Mouse (Mus musculus): ENCODE results near the gene Fam166b. TPM values are rescaled to one million over a fixed set of nuclear protein-coding genes. Genes with fewer than 3 reads are reported as not detected.

Fam166b gene
- under 1 TPM in 1 of 2 experiments, not detected in 1; 0.30 TPM for total RNA-seq (2021)

- intact Hi-C loops (cut with DNase I) = no loop called here
- peak in 1 of 2 experiments; percentile 61 for DNase-seq (ENCODE audit: extremely low spot score in 1 of 2, low spot score in 2 of 2)
Observed at GRCm38 (mm10) chr4:43428946-43429345, at the start of gene Fam166b. Gene Fam166b (minus strand): TSS chr4:43429134.

- no peak for DNase-seq (ENCODE audit: extremely low spot score in 1 of 2, low spot score in 2 of 2)
- intact Hi-C loops (cut with DNase I) = loop anchor here (5.0 kb wide), 1 partner anchor 36 kb away; the partner anchor contains the start of gene Tesk1
Observed at GRCm38 (mm10) chr4:43478534-43478858, 49.6 kb upstream of the Fam166b start.

GRCm38 (mm10) chr4:43477857-43478533, 49.1 kb upstream of the Fam166b start:
- intact Hi-C loops (cut with DNase I) = loop anchor here (5.0 kb wide), 1 partner anchor 36 kb away; the partner anchor contains the start of gene Tesk1
- peak; percentile 80 to 90 for DNase-seq (ENCODE audit: extremely low spot score in 1 of 2, low spot score in 2 of 2)

- DNase-seq (ENCODE audit: extremely low spot score in 1 of 2, low spot score in 2 of 2) = no peak
Observed at GRCm38 (mm10) chr4:43476604-43477003, 47.7 kb upstream of the Fam166b start.

GRCm38 (mm10) chr4:43473636-43474035, 44.7 kb upstream of the Fam166b start:
- intact Hi-C loops (cut with DNase I) = no loop called here
- no peak for DNase-seq (ENCODE audit: extremely low spot score in 1 of 2, low spot score in 2 of 2)

More at GRCm38 (mm10) chr4:43476604-43477003, 47.7 kb upstream of the Fam166b start:
- intact Hi-C loops (cut with DNase I) = loop anchor here (5.0 kb wide), 1 partner anchor 34 kb away; the partner anchor contains the start of gene Tesk1

- intact Hi-C loops (cut with DNase I) = no loop called here
- no peak for DNase-seq (ENCODE audit: extremely low spot score in 1 of 2, low spot score in 2 of 2)
Observed at GRCm38 (mm10) chr4:43470301-43470700, 41.4 kb upstream of the Fam166b start.

GRCm38 (mm10) chr4:43466872-43467271, 37.9 kb upstream of the Fam166b start:
- intact Hi-C loops (cut with DNase I) = no loop called here
- no peak for DNase-seq (ENCODE audit: extremely low spot score in 1 of 2, low spot score in 2 of 2)

- DNase-seq (ENCODE audit: extremely low spot score in 1 of 2, low spot score in 2 of 2) = no peak
- intact Hi-C loops (cut with DNase I) = no loop called here
Observed at GRCm38 (mm10) chr4:43465935-43466334, 37.0 kb upstream of the Fam166b start.

GRCm38 (mm10) chr4:43463102-43463501, 34.2 kb upstream of the Fam166b start:
- intact Hi-C loops (cut with DNase I) = no loop called here

GRCm38 (mm10) chr4:43457124-43457523, 28.2 kb upstream of the Fam166b start:
- no peak for DNase-seq (ENCODE audit: extremely low spot score in 1 of 2, low spot score in 2 of 2)
- intact Hi-C loops (cut with DNase I) = no loop called here

More at GRCm38 (mm10) chr4:43463102-43463501, 34.2 kb upstream of the Fam166b start:
- no peak for DNase-seq (ENCODE audit: extremely low spot score in 1 of 2, low spot score in 2 of 2)

- intact Hi-C loops (cut with DNase I) = no loop called here
- no peak for DNase-seq (ENCODE audit: extremely low spot score in 1 of 2, low spot score in 2 of 2)
Observed at GRCm38 (mm10) chr4:43456470-43456869, 27.5 kb upstream of the Fam166b start.

GRCm38 (mm10) chr4:43454041-43454836, 25.3 kb upstream of the Fam166b start, which contains the start of gene Cd72:
Gene Cd72 (minus strand): TSS chr4:43454628.
- no peak for DNase-seq (ENCODE audit: extremely low spot score in 1 of 2, low spot score in 2 of 2)
- intact Hi-C loops (cut with DNase I) = no loop called here

GRCm38 (mm10) chr4:43453413-43453812, 24.5 kb upstream of the Fam166b start:
- intact Hi-C loops (cut with DNase I) = no loop called here
- no peak for DNase-seq (ENCODE audit: extremely low spot score in 1 of 2, low spot score in 2 of 2)

- no peak for DNase-seq (ENCODE audit: extremely low spot score in 1 of 2, low spot score in 2 of 2)
- intact Hi-C loops (cut with DNase I) = no loop called here
Observed at GRCm38 (mm10) chr4:43452315-43452714, 23.4 kb upstream of the Fam166b start.

- intact Hi-C loops (cut with DNase I) = no loop called here
- DNase-seq (ENCODE audit: extremely low spot score in 1 of 2, low spot score in 2 of 2) = no peak
Observed at GRCm38 (mm10) chr4:43448554-43448953, 19.6 kb upstream of the Fam166b start.

GRCm38 (mm10) chr4:43447251-43447650, 18.3 kb upstream of the Fam166b start:
- DNase-seq (ENCODE audit: extremely low spot score in 1 of 2, low spot score in 2 of 2) = peak in 1 of 2 experiments; percentile 60
- intact Hi-C loops (cut with DNase I) = no loop called here

- DNase-seq (ENCODE audit: extremely low spot score in 1 of 2, low spot score in 2 of 2) = peak in 1 of 2 experiments; percentile 58
- intact Hi-C loops (cut with DNase I) = loop anchor here (5.0 kb wide), 1 partner anchor 34 kb away; no protein-coding TSS in a partner anchor
Observed at GRCm38 (mm10) chr4:43443511-43443910, 14.6 kb upstream of the Fam166b start.

GRCm38 (mm10) chr4:43442456-43443361, 13.8 kb upstream of the Fam166b start:
- intact Hi-C loops (cut with DNase I) = loop anchor here (5.0 kb wide), 1 partner anchor 35 kb away; no protein-coding TSS in a partner anchor
- DNase-seq (ENCODE audit: extremely low spot score in 1 of 2, low spot score in 2 of 2) = peak in 1 of 2 experiments; percentile 84

GRCm38 (mm10) chr4:43442044-43442443, 13.1 kb upstream of the Fam166b start:
- intact Hi-C loops (cut with DNase I) = loop anchor here (5.0 kb wide), 1 partner anchor 35 kb away; no protein-coding TSS in a partner anchor
- DNase-seq (ENCODE audit: extremely low spot score in 1 of 2, low spot score in 2 of 2) = peak; percentile 99

Measured in left cerebral cortex, postnatal 10 days (tissue).